Mouse (Mus musculus) bone marrow, adult 2 months (tissue): ENCODE data around the gene Gm10306.

ENCODE experiments used
- CTCF ChIP-seq: fragments of 200-500 bp; IDR thresholded peaks from 2 replicates; pipeline ENCODE4 v1.5.1; 2011; ENCODE audit warnings: low read length, control low read depth; ENCODE audit not compliant: control insufficient read depth, insufficient read depth
- POLR2A ChIP-seq: fragments of 200-500 bp; IDR thresholded peaks from 2 replicates; pipeline ENCODE4 v1.6.1; 2011; ENCODE audit warnings: low read depth, mild to moderate bottlenecking, control low read depth, low read length, borderline replicate concordance; ENCODE audit not compliant: control insufficient read depth

GRCm38 (mm10) chr4:94601395-94601794, 45.0 kb downstream of the Gm10306 start:
- TF ChIP-seq CTCF (no peak), POLR2A (no peak)
